Mouse (Mus musculus) CH12F3 (cell line): ENCODE measurements around the gene Cfap46.

Experiments used
- in situ Hi-C: fragments of 300-500 bp; cut with MboI; formaldehyde crosslinking; loops from 2 replicates; pipeline ENCODE4 v1.14.3; 2020; ENCODE audit warnings: low sequenced_read_pairs

Gene Cfap46

DNA sequence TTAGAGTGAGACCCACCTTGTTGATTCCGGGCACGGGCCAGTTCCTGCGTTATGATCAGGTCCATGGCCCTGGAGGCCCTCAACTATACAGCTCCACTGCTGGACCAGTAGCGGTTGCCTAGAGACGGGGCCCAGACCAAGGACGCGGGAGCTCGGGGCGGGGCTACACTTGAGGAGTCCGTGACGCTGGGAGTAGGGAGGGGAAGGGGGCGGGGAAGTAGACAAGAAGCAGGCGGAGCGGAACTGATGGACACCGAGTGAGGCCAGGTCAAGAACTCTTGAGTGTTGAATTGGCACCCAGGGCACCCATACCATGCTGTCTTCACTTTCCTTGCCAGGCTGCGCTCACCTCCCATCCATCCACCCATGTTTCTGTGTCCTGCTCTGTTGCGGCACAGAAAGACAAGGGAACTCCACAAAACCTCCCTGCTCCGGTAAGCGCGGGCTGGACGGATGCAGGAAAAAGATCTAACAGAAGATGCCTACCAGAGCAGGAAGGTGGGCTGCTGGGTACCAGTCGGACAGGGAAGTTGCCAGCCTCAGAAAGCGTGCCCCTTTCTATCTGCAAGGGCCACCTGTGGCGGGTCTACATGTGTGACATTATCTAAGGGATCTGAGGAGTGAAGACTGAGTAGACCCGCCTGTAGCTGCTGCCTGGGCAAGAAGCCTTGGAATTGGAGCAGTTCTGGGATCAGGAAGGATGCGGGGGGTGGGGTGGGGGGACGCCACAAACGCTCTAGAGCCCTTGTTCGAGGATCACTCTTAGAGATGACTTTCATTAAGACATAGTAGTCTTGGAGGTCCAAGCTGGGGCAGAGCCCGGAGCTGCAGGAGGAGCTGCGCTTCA is at the start of gene Cfap46:
TSS of gene Cfap46 (minus strand) at position 112 of the 847 bp plus-strand sequence.
- in situ Hi-C loops, result no loop called here

DNA sequence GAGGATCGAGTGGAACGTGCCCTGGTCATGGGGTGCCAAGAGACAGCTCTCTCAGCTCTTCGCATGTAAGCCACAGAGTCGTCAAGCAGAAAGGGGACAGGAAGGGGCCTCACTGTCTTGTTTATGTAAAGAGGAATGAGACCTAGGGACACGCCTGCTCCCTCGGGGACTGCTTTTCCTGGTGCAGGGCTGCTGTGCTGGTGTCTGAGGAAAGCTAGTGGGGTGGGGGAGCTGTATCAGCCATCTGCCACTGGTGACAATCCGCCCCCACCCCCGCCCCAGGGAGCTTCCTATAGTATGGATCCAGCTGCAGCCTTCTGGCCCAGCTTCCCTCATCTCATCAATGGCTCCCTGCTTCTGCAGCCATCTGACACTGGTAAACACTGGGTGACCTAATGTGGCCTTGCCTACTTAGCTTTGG is 47.7 kb upstream of the Cfap46 start:
- in situ Hi-C loops, result no loop called here

DNA sequence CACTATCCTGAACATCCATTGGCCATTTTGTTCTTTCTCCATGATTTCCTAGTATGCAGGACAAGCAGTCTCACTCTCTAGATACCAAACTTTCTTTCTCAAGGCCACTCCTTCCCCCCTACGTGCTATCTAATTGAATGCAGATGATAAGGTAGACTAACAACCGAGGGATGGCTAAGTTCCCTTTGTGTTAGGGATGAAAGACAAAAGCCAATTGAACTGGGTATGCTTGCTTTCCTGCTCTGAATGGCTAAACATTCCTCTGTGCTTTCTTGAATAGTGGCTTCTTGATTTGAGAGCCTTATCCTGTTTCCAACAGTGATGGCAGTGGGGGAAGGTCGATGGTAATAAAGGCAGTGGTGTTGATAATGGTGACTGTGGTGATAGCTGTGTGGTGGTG is 43.5 kb upstream of the Cfap46 start:
- in situ Hi-C loops, result no loop called here

DNA sequence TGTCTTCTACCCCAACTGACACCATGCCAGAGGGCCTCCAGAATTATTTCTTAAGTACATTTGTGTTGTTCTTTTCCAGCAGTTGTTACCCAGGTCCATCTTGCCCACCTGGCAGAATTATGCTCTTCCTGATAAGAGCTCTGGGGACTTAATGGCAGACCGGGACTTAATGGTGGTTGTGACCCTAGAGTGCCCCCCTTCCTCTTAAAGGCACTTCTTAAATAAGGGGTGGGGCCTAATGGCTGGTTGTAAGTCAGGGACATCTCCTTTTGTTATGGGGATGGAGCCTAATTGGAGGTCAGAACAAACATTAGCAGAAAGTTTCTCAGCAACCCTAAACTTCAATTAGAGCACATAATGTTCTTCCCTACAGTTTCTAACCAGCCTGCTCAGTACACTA is 42.0 kb upstream of the Cfap46 start:
- in situ Hi-C loops, result no loop called here

DNA sequence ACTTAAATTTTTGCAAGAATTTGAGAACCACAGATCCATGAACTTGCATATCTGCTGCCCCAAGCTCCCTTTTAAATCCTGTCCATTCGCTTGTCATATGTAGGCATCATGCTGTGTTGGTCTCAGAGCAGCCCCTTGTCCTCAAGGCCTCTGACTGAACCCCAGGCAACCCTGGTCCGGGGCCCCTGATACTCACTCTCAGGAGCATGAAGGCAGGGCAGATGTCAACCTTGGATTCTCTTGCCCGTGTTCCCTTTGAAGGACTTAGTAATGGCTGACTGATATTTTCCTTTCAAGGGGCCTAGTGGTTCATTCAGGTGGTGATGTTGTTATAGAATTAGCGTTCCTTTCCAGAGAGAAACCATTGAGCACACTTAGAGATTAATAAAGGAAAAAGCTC is 40.4 kb upstream of the Cfap46 start:
- in situ Hi-C loops, result no loop called here

DNA sequence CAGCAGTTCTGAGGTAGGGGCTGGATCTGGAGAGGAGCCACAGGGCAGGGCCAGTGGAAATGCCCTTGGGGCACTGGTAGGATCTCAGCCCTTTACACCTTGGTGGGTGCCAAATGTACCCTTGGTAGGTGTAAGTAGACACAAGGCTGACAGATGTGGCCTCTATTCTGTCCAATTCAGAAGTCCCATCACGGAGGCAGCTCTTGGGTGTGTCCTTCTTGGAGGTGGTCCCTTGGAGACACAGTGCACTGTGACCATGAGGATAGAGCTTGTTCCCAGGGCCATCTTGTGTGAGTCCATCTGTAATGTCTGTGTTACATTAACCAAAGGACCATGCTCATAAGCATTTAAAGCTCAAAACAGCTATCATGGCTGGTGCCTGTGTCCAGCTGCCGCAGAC is 37.6 kb upstream of the Cfap46 start:
- in situ Hi-C loops, result no loop called here

DNA sequence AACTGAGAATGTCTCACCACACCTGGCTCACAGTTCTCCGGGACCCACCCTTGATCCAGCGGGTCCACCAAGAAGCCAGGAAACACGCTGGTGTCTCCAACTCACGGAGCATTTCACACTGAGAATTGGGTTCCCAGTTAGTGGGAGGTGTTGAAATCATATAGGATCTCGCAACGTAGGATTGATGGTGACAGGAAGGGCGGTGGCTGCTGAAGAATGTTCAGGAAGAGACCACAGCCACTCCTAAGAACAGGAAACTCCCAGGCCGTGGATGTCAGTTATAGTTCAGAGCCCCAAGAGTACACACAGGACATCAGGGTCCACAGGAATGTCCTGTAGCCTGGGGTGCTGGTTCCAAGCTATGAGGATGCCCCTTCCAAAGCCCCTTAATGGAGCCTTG is 34.2 kb upstream of the Cfap46 start:
- in situ Hi-C loops, result no loop called here

DNA sequence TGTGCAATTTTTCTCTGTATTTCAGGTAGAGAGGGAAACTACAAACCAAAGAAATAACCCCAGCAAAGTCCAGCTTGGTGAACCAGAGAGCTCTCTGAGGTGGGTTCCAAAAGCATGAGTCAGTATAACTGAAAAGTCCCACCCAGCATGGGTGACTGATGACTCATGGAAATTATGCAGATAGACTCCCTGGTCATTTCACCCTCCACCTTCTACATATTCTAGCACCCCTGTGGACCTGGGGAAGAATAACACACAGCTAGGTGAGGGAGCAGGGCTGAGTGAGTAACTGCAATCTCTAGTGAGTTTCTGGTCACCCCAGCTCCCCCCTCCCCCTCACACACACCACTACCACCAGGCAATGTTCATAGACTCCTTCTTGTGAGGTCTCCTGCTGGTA is 28.2 kb upstream of the Cfap46 start:
- in situ Hi-C loops, result no loop called here

DNA sequence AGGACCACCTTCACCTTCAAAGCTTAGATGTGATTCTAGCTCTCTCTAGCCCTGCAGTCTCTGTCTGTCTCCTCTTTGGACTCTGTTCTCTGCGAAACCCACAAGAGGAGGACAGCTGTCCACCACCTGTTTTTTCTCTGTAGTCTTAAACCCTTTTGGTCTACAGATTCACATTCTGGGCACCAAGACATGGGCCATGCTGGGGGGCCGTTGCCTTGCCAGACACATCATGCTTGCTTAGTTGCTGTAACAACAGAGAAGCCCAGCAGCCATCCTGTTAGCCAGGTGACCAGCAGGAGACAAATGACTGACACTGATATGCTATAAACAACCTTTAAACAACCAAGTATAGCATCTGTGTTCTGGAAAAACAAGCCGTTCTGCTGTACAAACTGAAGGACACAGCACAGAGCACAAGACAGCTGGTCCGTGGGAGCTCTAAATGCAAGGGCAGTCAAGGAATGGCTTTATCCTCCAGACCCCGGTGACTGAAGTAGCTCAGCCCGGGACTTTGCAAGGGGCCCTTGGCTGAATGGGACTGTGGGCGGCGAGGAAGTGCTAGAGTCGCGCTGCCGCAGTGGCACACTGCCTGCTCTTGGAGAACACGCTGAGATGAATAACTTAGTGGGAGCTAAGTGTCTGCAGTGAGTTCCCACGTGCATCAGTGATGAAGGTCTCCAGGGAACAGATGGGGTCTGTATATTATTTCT is 22.9 kb upstream of the Cfap46 start:
- in situ Hi-C loops, result no loop called here

DNA sequence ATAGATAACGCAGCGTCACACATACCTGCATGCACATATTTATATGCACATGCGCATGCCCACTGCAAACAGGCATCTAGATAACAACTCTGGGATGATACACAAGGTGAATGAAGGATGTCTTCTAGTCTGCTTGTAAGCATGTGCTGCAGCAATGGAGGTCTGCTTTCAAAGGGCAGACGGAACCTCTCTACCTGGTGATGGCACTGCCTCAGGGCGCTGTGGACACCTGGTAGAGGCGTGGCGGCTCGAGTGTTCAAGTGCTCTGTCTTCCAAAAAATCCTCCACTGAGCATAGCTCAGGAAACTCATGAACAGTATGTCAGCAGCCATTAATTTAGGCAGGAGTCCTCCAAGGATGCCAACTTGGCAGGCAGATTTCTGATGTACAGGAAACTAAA is 22.2 kb upstream of the Cfap46 start:
- in situ Hi-C loops, result no loop called here

DNA sequence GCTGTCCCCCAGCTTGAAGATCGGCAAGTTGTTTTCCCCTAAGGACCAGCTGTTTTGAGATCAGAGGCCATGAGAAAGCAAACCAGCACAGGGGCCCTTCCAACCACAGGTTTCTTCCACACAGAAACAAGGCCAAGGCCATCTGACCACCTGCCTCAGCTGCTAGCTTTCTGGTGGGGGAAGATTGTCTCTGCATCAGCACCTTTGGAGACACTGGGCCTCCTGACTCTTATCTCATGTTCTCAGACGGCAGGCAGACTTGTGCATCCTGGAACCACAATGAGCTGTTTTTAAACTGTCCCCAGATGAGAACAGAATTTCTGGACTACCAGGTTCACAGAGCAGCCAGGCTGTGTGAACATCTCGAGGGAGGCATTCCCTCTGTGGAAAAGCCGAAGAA is 21.5 kb upstream of the Cfap46 start:
- in situ Hi-C loops, result no loop called here

DNA sequence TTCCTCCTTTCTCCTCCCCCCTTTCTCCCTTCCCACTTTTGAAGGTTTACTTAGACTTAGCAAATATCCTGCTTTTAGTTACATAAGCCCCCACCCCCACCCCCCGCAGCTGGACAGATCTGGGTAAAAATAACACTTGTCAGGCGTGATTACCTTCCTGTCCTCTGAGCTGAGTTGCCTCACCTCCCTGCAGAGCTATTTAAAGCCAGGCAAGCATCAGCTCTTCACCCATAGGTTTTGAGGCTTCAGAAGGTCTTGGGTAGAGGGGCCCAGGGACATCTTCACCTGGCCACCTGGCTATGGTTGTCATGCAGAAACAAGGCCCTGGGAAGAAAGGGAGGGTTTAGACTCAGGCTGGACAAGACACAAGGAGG is 20.2 kb upstream of the Cfap46 start:
- in situ Hi-C loops, result no loop called here

DNA sequence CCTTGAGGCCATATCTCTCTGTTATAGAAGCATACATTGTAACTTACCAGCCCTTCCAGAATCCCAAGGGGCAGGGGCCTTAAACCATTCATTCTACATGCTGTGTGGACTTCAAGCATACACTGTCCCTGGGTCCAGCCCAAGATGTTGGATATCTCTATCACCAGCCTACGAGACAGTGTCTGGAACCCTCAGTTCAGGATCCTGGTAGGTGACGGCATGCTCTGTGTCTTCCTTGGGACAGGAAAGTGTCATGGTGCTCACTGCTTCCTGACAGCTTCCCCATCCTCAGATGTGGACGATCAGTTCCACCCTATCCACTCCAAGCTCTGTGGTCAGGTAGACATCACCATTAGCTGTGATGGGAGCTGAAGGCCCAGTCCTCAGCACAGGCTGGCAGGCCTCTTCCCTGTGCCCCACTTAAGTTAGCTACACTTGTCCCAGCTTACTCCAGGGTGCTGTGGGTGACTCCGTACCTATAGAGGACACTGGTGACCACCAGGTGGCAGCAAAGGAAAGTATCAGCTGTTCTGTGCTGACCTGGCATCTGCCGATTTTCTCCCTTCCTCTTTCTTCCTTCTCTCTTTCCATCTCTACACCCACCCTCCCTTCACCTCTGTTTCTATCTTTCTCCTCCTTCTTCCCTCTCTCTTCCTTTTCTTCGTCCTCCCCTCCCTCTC is 19.7 kb upstream of the Cfap46 start:
- in situ Hi-C loops, result no loop called here

DNA sequence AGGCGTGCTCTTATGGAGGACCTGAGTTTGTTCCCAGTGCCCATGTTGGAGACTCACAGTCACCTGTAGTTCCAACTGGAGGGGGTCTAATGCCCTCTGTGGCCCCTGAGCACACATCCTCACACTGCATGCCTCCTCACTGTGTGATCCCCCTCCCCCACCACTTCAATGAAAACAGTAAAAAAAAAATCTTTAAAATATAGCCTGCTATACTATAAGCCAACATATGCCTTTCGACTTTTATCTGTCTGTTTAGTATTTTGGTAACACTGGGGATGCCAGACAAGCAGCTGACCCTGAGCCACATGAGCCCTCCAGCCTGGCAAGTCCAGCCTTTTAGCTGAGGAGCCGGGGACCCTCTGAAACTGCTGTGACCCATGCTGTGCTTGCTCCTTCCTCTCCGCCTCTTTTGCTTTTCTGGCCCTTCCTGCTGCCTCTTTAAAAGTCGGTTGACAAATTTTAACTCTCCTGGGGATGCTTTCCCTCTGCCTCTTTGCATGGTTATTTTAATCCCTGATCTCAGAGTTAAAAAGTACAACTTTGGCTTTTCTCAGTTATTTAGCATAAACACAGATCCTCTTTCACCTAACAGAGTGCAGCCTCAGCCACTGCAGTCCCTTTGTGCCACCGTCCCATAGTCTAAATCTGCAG is 18.2 kb upstream of the Cfap46 start:
- in situ Hi-C loops, result no loop called here

DNA sequence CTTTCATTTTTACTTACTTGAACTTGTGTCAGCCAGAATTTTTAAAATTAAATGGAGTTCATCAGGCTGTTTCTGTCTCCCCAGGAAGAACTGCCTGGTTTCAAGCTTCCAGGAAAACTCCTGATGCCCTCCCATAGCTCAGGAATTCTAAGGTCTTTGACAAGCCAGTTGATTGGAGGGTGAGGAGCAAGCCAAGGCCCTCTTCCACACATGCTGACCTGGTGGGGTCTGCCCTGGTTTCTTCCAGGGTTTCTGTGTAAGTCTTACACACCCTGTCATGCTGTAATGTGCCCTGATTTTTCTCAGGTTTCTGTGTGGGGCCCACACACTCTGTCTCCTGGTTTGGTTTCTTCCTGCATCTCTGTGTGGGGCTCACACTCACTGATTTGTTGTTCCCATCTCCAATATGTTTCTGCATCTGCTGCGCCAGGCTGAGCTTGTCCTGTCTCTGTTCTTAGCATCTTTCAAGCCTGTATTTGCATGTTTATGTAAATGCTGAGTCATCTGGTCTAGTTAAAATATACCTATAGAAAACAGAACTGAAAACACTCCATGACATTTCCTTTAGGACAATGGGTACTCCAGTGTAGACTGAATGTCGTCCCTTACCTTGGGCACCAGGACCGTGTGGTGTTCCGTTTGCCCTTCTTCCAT is 9.2 kb upstream of the Cfap46 start:
- in situ Hi-C loops, result no loop called here

DNA sequence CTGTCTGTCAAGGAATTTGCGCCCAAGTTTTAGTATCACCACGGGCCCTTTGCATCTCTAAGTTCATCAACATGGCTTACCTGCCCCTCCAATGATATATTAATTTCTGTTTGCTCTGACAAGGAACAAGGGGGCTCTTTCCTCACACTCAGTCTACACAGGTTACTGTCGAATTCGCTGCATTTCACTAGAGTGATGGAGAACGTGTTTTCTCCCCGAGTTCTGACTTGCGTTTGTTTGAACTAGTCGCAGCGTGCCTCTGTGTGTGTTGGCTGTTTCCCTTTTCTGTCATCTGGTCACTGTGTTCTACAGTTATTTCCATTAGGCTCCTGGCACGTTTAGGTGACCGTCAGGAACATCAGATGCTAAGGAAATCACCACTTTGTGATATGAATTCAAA is 8.6 kb upstream of the Cfap46 start:
- in situ Hi-C loops, result no loop called here

DNA sequence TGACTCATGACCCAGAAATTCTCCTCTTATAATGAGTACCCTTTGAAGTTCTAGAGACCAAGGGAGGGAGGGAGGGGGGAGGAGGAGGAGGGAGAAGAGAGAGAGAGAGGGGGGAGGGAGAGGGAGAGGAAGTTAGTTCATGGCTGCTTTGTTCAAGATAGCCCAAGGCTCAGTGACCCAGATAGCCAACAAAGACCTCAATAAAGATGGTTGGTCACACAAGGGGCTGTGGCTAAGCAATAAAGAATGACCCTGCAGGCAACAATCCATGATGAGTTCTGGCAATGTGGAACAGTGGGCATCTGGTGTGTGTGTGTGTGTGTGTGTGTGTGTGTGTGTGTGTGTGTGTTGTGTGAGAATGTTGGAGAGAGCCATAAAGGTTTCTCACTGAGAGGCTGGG is 1.7 kb upstream of the Cfap46 start:
- in situ Hi-C loops, result no loop called here

DNA sequence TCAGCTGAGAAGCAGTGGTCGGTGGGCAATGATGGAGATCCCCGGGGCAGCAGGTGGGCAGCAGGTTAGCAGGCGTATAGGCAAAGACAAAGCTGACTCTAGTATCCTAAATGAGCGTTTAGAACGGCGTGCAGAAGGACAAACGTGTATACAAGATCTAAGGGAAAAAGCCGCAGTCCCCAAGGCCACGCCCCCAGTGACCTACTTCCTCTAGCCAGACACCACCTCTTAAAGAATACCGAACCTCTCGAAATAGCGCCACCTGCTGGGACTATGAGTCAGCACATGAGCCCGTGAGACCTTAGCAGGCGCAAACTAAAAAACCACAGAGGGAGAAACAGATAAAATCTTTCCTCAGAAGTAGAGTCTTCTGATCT is 924 bp upstream of the Cfap46 start:
- in situ Hi-C loops, result no loop called here

DNA sequence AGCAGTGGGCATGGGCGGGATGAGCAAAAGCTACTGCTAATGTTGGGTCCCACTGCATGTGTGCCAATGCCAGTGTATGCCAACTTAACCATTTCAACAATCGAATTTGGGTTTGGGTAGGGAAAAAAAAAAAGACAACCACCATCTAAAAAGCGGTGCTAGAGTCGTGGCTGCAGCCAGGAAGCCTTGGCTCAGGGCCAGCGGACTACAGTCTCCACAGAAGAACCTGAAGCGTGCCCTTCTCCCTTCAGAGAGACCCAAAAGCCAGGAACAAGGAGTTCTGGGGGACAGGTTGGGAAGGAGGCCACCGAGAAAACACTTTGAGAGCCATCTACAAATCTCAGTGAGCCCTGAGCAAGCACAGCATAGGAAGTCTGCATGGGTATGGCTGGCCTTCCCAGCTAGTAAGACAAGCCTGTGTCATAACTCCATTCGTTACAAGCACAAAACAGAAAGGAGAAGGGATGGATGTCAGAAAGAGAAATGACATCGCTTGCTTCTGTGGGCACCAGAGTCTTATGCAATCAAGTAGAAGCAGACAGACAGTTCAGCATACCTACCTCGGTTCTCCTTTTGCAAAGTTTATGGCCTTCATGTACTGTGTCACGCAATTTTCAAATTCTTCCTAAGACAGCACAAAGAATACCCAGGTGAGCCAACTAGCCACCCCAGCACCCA is 1.6 kb downstream of the Cfap46 start:
- in situ Hi-C loops, result no loop called here

DNA sequence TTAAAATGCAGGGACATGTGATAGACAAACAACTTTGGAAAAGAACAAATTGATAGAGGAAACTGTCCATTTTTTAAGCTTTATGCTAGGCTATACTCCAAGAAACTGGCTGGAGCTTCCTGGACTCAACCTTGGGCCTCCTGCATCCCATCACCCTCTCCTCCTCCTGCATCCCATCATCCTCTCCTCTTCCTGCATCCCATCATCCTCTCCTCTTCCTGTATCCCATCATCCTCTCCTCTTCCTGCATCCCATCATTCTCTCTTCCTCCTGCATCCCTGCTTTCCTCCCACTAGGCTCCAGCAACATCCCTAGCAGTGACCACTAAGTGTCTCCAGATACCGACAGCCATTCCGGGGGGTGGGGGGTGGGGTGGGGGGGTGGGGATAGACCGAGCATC is 7.2 kb downstream of the Cfap46 start:
- in situ Hi-C loops, result no loop called here
